Mouse (Mus musculus) liver, embryonic 14.5 days (tissue): ENCODE data around the gene Gorasp2. TPM values are rescaled to one million over a fixed set of nuclear protein-coding genes. Genes with fewer than 3 reads are reported as not detected.

ENCODE experiments used
- ATAC-seq: fragments of 200-750 bp; cut with Nextera tagmentation; 2 replicates; pipeline ENCODE4 v1.8.0; 2017; ENCODE audit warnings: moderate number of reproducible peaks, mild to moderate bottlenecking, moderate library complexity; ENCODE audit not compliant: insufficient read depth
- DNase-seq, 3 experiments: peaks; one replicate each; pipeline ENCODE4 v3.0.0-alpha.2; 2012 to 2013; ENCODE audit warnings: low read depth in 3 of 3, low spot score in 3 of 3
- H3K27ac ChIP-seq: fragments of 300-500 bp; sonication (generic); 2 replicates; pipeline ENCODE4 v1.5.1; 2014; ENCODE audit warnings: moderate library complexity, mild to moderate bottlenecking, control low read depth, inconsistent platforms
- H3K27me3 ChIP-seq: fragments of 300-500 bp; sonication (generic); 2 replicates; pipeline ENCODE4 v1.6.1; 2014; ENCODE audit warnings: mild to moderate bottlenecking, low read length, moderate library complexity; ENCODE audit not compliant: control insufficient read depth, insufficient read depth
- H3K36me3 ChIP-seq: fragments of 300-500 bp; sonication (generic); replicated peaks from 2 replicates; pipeline ENCODE4 v1.6.1; 2014; ENCODE audit warnings: low read depth; ENCODE audit not compliant: control insufficient read depth, insufficient read depth
- H3K4me1 ChIP-seq, 2 experiments: fragments of 200-500 bp in 1 of 2; fragments of 300-500 bp in 1 of 2; sonication (generic) in 1 of 2; replicated peaks; 2 replicates each; pipeline ENCODE4 v1.6.1; 2012 to 2014; ENCODE audit warnings: antibody characterized with exemption in 1 of 2, inconsistent platforms in 1 of 2, low read length in 1 of 2; ENCODE audit not compliant: control insufficient read depth in 2 of 2, insufficient read depth in 2 of 2
- H3K4me2 ChIP-seq: fragments of 300-500 bp; sonication (generic); 2 replicates; pipeline ENCODE4 v1.6.1; 2014; ENCODE audit warnings: low read depth, mild to moderate bottlenecking, control low read depth, moderate library complexity
- H3K4me3 ChIP-seq, 2 experiments: fragments of 200-500 bp in 1 of 2; fragments of 300-500 bp in 1 of 2; sonication (generic) in 1 of 2; 2 replicates each; pipeline ENCODE4 v1.5.1; 2012 to 2014; ENCODE audit warnings: low read depth in 2 of 2, low read length in 2 of 2, mild to moderate bottlenecking in 2 of 2, control low read depth in 1 of 2, inconsistent platforms in 1 of 2, moderate library complexity in 1 of 2; ENCODE audit not compliant: insufficient read depth in 1 of 2
- H3K9ac ChIP-seq: fragments of 300-500 bp; sonication (generic); replicated peaks from 2 replicates; pipeline ENCODE4 v1.6.1; 2014; ENCODE audit warnings: mild to moderate bottlenecking, control low read depth, moderate library complexity
- H3K9me3 ChIP-seq: fragments of 300-500 bp; sonication (generic); 2 replicates; pipeline ENCODE4 v1.6.1; 2016; ENCODE audit warnings: low read length, mixed read lengths; ENCODE audit not compliant: control insufficient read depth
- CTCF ChIP-seq: IDR thresholded peaks from 2 replicates; pipeline ENCODE4 v1.5.1; 2016; ENCODE audit warnings: antibody characterized with exemption, low read depth, control low read depth
- EP300 ChIP-seq: IDR thresholded peaks from 2 replicates; pipeline ENCODE4 v1.6.1; 2016; ENCODE audit warnings: antibody characterized with exemption, low read depth
- WGBS: fragments of 180-500 bp; shearing (Covaris S2); extraction: QIAGEN DNeasy Blood & Tissue Kit; methylation state at CpG from one replicate; pipeline ENCODE4 v1.1.7; 2014; ENCODE audit not compliant: insufficient replicate concordance; 5-methylcytosine and 5-hydroxymethylcytosine counted together
- polyA plus RNA-seq, 2 experiments: library from polyadenylated mRNA; depleted of rRNA in 1 of 2; stranded (reverse) in 1 of 2; unstranded in 1 of 2; fragments of >200 nt; fragmentation: Nextera tagmentation in 1 of 2; extraction: Ambion mirVana in 1 of 2; gene quantifications; 2 replicates each; pipeline versions ENCODE4 v1.2.1 to v1.2.3; 2012 to 2014

Gene Gorasp2
- polyA plus RNA-seq, 2 experiments, result 24.5 to 50.5 TPM

DNA sequence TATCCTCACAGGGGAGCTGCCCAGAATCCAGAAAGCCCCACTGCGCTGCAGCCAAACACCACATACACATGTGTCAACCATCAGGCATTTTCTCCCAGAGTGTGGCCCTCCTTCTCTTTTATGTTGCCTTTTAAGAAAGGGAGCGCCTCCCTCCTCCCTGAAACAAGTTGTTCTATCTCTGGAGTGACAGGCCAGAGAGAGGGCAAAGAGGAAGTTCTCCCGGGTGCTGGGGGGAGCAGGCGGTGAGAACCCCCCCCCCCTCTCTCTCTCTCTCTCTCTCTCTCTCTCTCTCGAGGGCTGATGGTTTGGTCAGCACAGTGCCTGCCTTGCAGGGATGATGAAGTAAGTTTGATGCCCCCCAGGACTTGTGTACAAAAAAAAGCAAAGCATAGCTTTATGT lies 41.0 kb downstream of the Gorasp2 start:
- TF ChIP-seq CTCF (no peak), EP300 (no peak)
- 25% methylated on average over 5 of the region's 5 CpGs for WGBS
- H3K4me2 ChIP-seq, result no peak overlapping the region
- no peak overlapping the region for H3K27ac ChIP-seq
- no peaks in the 10 kb centered on the region for H3K36me3 ChIP-seq
- H3K4me3 ChIP-seq, result no peak overlapping the region
- no peaks in the 10 kb centered on the region for H3K9me3 ChIP-seq
- H3K9ac ChIP-seq, result no peak overlapping the region
- no peaks in the 10 kb centered on the region for H3K27me3 ChIP-seq
- DNase-seq, result no peak
- 0 out of 4 replicates have a peak, but pooled peaks cover 0 to 3% of the 10 kb centered on the region in 2 experiments for H3K4me1 ChIP-seq
- no peak for ATAC-seq

DNA sequence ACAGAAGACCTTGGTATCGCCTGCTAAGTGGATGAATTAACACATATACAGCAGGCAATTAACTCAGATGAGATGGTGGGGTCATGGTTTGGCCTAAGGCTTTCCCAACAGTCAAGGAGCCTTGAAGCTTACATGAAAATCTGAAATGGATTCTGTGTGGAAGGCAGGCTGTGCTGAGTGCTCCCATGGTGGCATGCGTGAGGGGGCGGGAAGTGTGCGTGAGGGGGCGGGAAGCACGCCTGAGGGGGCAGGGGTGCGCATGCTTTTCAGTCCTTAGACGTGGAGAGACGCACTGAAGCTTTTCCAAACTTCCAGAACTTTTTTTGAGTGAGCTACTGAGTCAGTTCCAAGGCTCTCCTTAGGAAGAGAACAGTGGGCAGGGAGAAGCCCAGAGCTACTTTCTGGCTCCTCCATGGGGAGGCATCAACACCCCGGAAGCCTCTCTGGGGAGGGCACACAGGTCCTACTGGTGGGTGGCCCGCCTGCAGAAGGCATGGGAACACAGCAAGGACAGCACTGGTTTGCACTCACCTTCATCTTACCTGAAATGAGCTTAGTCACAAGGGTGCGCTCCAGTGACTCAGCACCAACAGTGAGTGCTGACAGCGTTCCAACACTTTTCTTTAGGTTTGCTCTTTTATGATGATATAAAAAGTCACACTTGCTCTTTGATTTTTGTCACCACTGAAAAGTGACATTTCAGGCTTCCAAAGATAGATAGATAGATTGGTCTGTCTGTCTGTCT lies 47.8 kb downstream of the Gorasp2 start:
- ATAC-seq, result no peak
- Histone ChIP-seq H3K4me3 (no peak overlapping the region), H3K4me1 (0 out of 4 replicates have a peak, but pooled peaks cover 0 to 3% of the 10 kb centered on the region in 2 experiments), H3K27ac (no peak overlapping the region), H3K9me3 (no peaks in the 10 kb centered on the region), H3K36me3 (peaks cover 44% of the 10 kb centered on the region), H3K9ac (no peak overlapping the region), H3K27me3 (no peaks in the 10 kb centered on the region), H3K4me2 (no peak overlapping the region)
- TF ChIP-seq CTCF (no peak), EP300 (no peak)
- WGBS, result 84% methylated on average over 13 of the region's 13 CpGs
- DNase-seq, result no peak

DNA sequence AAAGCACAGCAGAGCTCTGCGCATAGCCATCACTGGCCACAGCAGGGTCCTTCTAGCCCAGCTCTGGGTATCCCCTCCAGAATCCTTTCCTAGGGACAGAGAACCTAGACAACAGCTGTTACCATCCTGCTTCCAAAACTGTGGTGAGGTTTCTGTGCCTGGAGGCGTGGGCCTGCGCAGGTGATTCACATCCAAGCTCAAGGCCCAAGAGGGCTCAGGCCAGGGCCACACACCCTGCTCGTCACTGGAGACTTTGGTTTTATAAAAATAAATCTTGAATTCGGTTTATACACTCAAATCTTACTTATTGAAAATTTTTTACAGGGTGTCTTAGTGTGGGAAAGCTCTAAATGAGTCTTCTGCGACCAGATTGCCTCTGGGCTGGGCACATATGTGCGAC lies 48.9 kb downstream of the Gorasp2 start:
- peaks cover 54% of the 10 kb centered on the region for H3K36me3 ChIP-seq
- no peak overlapping the region for H3K4me2 ChIP-seq
- DNase-seq (no peak), ATAC-seq (no peak)
- H3K4me1 ChIP-seq, result no peaks in the 10 kb centered on the region
- no peak for TF ChIP-seq EP300
- TF ChIP-seq CTCF, result no peak
- H3K9ac ChIP-seq, result no peak overlapping the region
- H3K27me3 ChIP-seq, result no peaks in the 10 kb centered on the region
- H3K9me3 ChIP-seq, result no peaks in the 10 kb centered on the region
- H3K4me3 ChIP-seq, result no peak overlapping the region
- 91% methylated on average over 7 of the region's 7 CpGs for WGBS
- no peak overlapping the region for H3K27ac ChIP-seq

DNA sequence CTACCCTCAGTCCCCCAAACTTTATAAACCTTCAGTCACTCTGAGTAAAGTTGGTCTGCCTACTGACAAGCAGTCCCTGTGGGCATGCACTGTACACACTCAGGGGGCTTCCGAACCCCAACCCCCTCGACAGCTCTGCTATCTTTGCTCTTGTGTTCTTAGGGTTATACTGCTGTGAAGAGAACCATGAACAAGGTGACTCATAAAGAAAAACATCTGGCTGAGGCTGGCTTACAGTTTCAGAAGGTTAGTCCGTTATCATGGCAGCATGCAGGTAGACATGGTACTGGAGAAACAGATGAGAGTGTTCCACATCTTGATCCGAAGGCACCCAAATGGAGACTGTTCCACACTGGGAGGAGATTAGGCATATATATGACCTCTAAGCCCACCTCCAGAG lies 49.5 kb downstream of the Gorasp2 start:
- Histone ChIP-seq H3K27ac (no peak overlapping the region), H3K9me3 (no peaks in the 10 kb centered on the region), H3K4me1 (no peaks in the 10 kb centered on the region), H3K4me3 (no peak overlapping the region), H3K9ac (no peak overlapping the region), H3K4me2 (no peak overlapping the region), H3K27me3 (no peaks in the 10 kb centered on the region), H3K36me3 (peaks cover 60% of the 10 kb centered on the region)
- DNase-seq, result no peak
- no peak for ATAC-seq
- WGBS, result 85% methylated on average over 4 of the region's 4 CpGs
- TF ChIP-seq EP300, result no peak
- no peak for TF ChIP-seq CTCF

DNA sequence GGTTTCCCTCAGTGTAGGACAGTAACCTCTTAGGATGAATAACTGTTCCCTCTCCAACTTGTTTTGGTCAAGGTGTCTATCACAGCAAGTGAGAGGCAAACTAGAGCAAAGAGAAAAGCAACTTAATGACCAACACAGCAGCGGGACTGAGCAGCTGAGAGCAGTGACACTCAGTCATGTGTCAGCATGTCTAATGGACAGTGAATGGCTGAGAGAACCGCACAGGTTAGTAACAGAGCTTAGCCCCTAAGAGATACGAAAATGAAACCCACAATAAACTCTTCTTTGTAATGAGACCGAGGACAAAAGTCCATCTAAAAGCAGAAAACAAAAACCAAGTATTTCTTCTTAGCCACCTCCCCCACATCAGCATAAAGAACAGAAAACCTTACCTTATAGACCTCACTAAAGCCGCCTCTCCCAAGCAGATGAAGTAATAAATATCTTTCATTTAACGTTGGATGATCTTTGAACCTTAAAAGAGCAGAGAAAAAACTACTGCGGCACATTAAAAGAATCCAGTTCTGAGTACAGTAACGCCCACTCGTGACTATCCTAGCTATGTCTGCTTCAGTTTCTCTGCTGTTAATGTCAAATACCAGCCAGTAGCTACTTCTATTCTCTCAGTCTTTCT lies 62.4 kb downstream of the Gorasp2 start:
- ATAC-seq, result no peak

More for the DNA sequence above, 62.4 kb downstream of the Gorasp2 start:
- Histone ChIP-seq H3K4me2 (no peak overlapping the region), H3K9me3 (no peaks in the 10 kb centered on the region), H3K9ac (no peak overlapping the region), H3K4me1 (no peaks in the 10 kb centered on the region), H3K27me3 (no peaks in the 10 kb centered on the region), H3K4me3 (no peak overlapping the region), H3K27ac (no peak overlapping the region), H3K36me3 (peaks cover 61% of the 10 kb centered on the region)
- DNase-seq, result no peak
- 90% methylated on average over 9 of the region's 9 CpGs for WGBS
- TF ChIP-seq CTCF, result no peak
